Mouse (Mus musculus) ES-Bruce4 (cell line): ENCODE results near the gene Hps6. TPM values are rescaled to one million over a fixed set of nuclear protein-coding genes. Genes with fewer than 3 reads are reported as not detected.
"Not testable (repeated sequence)": the region's sequence is repeated elsewhere in the genome, so short reads cannot be mapped to it uniquely, and the experiment has no call there.

Experiments used
- H3K27ac ChIP-seq: 2 replicates; pipeline ENCODE4 v1.5.1; 2012; ENCODE audit warnings: low read length, inconsistent platforms; ENCODE audit not compliant: insufficient read depth
- H3K27me3 ChIP-seq: 2 replicates; pipeline ENCODE4 v1.6.1; 2012; ENCODE audit warnings: mild to moderate bottlenecking, low read length, inconsistent platforms; ENCODE audit not compliant: control insufficient read depth, poor library complexity, insufficient read depth, severe bottlenecking
- H3K36me3 ChIP-seq: 2 replicates; pipeline ENCODE4 v1.6.1; 2012; ENCODE audit warnings: inconsistent platforms, mild to moderate bottlenecking, low read length, moderate library complexity; ENCODE audit not compliant: control insufficient read depth, poor library complexity, insufficient read depth, severe bottlenecking
- H3K4me1 ChIP-seq: one replicate; pipeline ENCODE4 v1.8.1; 2011; ENCODE audit warnings: low read length; ENCODE audit not compliant: control insufficient read depth, insufficient read depth
- H3K4me3 ChIP-seq: 2 replicates; pipeline ENCODE4 v1.5.1; 2011; ENCODE audit warnings: low read depth, mild to moderate bottlenecking, low read length
- H3K9ac ChIP-seq: 2 replicates; pipeline ENCODE4 v1.6.1; 2012; ENCODE audit warnings: low read depth, mild to moderate bottlenecking, inconsistent platforms; ENCODE audit not compliant: poor library complexity, severe bottlenecking
- H3K9me3 ChIP-seq: replicated peaks from 2 replicates; pipeline ENCODE4 v1.6.1; 2012; ENCODE audit warnings: mild to moderate bottlenecking, low read length, inconsistent platforms; ENCODE audit not compliant: control insufficient read depth, poor library complexity, insufficient read depth, severe bottlenecking
- CTCF ChIP-seq: IDR thresholded peaks from one replicate; pipeline ENCODE4 v1.8.1; 2011; ENCODE audit warnings: low read depth, low read length
- EP300 ChIP-seq: IDR thresholded peaks from 2 replicates; pipeline ENCODE4 v1.6.1; 2011; ENCODE audit warnings: low read depth, low read length; ENCODE audit not compliant: insufficient read depth
- POLR2A ChIP-seq: IDR thresholded peaks from one replicate; pipeline ENCODE4 v1.8.1; 2011; ENCODE audit warnings: low read length; ENCODE audit not compliant: insufficient read depth
- polyA plus RNA-seq: library from polyadenylated mRNA; stranded (reverse); fragments of >200 nt; gene quantifications from 2 replicates; pipeline ENCODE4 v1.2.4, GENCODE M21; 2011; ENCODE audit warnings: low read depth; ENCODE audit not compliant: missing spikeins, insufficient read depth, insufficient read length

The Hps6 gene
- polyA plus RNA-seq, 1 experiment = 3.1 TPM

DNA sequence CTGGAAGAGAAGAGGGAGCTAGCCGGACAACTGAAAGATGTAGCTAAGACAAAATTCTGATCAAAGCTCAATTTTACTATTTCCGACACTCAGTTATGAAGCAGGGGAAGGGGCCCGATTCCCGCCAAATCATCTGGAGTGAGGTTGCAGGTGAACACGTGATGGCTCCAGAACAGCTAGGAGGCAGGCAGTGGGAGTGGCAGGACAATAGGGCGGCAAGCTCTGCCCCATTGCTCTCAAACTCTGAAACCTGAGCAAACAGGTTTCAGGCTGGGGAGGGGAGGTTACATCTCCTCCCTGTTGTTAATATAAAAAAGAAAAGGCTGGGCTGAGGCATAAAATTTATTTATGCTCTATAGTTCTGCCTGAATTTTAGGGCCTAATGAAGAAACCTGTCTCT lies 9.9 kb upstream of the Hps6 start:
- not testable (repeated sequence) for H3K36me3 ChIP-seq, H3K27me3 ChIP-seq, H3K4me1 ChIP-seq
- Histone ChIP-seq H3K27ac (peak overlapping the region; percentile 88), H3K9me3 (peaks cover 12% of the 10 kb centered on the region), H3K4me3 (peak overlapping the region; percentile 26; the same call in 1 of the 2 replicates), H3K9ac (peak overlapping the region; percentile 60)
- 0 out of 2 replicates have a peak, but pooled peaks have one; percentile 27 for TF ChIP-seq EP300

DNA sequence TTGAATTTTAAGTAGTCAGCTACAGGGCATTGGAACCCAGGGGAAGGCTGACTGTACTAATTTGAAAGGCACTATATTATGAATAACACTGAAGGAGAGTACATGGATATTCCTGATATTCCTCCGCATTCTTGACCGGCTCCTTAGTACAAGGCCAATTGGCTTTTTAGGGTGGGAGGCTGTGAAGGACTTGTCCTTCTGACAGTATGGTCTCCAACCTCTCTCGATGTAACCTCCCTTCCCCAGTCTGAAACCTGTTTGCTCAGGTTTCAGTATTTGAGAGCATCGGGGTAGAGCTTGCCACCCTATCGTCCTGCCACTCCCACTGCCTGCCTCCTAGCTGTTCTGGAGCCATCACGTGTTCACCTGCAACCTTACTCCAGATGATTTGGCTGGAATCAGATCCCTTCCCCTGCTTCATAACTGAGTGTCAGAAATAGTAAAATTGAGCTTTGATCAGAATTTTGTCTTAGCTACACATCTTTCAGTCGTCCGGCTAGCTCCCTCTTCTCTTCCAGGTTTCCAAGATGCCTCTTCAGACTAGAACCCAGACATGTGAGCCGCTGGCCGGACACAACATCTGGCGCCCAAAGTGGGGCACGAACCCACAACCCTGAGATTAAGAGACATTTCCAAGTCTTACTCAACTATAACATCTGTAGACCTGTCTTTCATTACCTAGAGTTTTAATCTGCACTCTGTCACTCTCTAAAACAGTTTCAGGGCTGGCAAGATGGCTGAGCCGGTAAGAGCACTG lies 9.1 kb upstream of the Hps6 start:
- no peak overlapping the region for H3K9ac ChIP-seq
- TF ChIP-seq POLR2A (no peak), EP300 (0 out of 2 replicates have a peak, but pooled peaks have one; percentile 38), CTCF (no peak)
- peaks cover 12% of the 10 kb centered on the region for H3K9me3 ChIP-seq

DNA sequence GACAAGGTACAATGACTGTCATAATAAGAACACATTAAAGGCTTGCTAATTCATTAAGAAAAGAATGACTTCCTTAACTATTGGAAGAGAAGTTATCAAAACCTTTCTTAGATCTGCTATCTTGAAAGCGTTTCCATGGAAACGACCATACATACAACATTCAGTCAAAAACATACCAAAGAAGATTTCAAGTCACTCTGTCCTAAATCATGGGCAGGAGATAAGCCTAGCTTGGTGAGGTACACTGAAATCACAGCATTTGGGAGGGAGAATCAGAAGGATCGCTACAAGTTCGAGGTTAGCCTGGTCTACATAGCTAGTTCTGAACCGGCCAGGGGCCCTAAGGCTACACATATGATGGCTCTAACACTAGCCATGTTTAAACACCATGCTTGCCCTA lies 5.9 kb upstream of the Hps6 start:
- H3K9ac ChIP-seq = peak overlapping the region; percentile 93
- H3K27me3 ChIP-seq = no peaks in the 10 kb centered on the region
- no peaks in the 10 kb centered on the region for H3K36me3 ChIP-seq
- TF ChIP-seq POLR2A (no peak), CTCF (no peak), EP300 (no peak)
- no peak overlapping the region for H3K27ac ChIP-seq
- H3K4me3 ChIP-seq = peak overlapping the region; percentile 58
- no peaks in the 10 kb centered on the region for H3K4me1 ChIP-seq
- H3K9me3 ChIP-seq = peaks cover 12% of the 10 kb centered on the region

More for the DNA sequence above, 9.1 kb upstream of the Hps6 start:
- H3K36me3 ChIP-seq = 0 out of 2 replicates have a peak, but pooled peaks cover 2% of the 10 kb centered on the region
- no peaks in the 10 kb centered on the region for H3K27me3 ChIP-seq
- H3K4me3 ChIP-seq = no peak overlapping the region
- H3K4me1 ChIP-seq = no peaks in the 10 kb centered on the region
- peak overlapping the region; percentile 73 for H3K27ac ChIP-seq

DNA sequence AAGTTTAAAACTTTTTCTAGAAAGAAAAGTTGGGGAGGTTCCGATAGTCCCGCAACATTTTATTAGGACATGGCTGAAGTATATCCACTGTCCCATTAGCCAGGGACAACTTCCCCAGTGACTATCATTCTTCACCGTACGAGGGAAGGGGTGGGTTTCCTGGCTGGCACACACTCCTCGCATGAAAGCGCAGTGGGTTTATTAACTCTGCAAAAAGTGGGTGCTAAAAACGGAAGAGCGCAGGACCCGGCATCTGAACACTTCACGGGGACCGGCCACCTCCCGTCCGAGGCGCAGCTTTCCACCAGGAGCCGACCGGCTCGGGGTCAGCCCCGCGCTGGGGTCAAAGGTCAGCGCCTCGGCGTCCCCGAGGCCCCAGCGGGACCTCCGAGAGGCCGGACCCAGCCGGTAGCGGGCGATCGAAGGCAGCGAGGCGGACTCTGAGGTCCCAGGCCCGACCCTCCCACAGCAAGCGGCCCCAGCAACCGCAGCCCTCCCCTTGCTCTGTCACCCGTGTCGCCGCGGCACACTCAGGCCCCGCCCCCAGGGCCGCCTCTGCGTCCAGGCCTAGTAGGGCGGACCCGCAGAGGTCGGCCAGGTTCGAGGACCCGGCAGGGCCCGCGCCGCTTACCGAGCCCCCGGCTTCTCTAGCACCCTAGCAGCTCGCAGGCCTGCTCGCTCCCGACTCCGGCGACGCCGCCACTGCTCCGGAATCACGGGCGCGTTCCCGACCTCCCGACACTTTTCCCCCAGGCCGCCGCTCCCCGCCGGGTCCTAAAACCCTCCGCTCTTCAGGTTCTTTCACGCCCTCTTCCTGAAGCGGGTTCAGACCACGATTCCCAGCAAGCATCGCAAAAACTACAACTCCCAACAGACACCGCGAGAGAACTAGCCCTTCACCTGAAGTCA lies 5.3 kb upstream of the Hps6 start, which contains the start of gene Armh3:
TSS of gene Armh3 (minus strand) at position 704 of the 909 bp plus-strand sequence.
- Histone ChIP-seq H3K27ac (peak within 1 kb of the TSS; percentile 60), H3K4me3 (peak within 1 kb of the TSS; percentile 93), H3K27me3 (no peaks in the 10 kb centered on the region), H3K36me3 (no peaks in the 10 kb centered on the region), H3K9ac (peak within 1 kb of the TSS; percentile 93), H3K9me3 (peaks cover 12% of the 10 kb centered on the region), H3K4me1 (no peaks in the 10 kb centered on the region)
- TF ChIP-seq CTCF (no peak), EP300 (no peak), POLR2A (no peak)

- H3K27me3 ChIP-seq = no peaks in the 10 kb centered on the region
- peak overlapping the region; percentile 15; the same call in 1 of the 2 replicates for H3K4me3 ChIP-seq
- peak overlapping the region; percentile 93 for H3K9ac ChIP-seq
- H3K9me3 ChIP-seq = peaks cover 12% of the 10 kb centered on the region
- no peaks in the 10 kb centered on the region for H3K36me3 ChIP-seq
- H3K27ac ChIP-seq = no peak overlapping the region
- no peaks in the 10 kb centered on the region for H3K4me1 ChIP-seq
- TF ChIP-seq EP300 (no peak), CTCF (no peak), POLR2A (no peak)
Observed at GRCm38 (mm10) chr19:45998694-45999217, 4.6 kb upstream of the Hps6 start.

GRCm38 (mm10) chr19:45999378-45999777 lies 3.9 kb upstream of the Hps6 start:
- Histone ChIP-seq H3K36me3 (no peaks in the 10 kb centered on the region), H3K9me3 (peaks cover 12% of the 10 kb centered on the region), H3K4me3 (no peak overlapping the region), H3K4me1 (no peaks in the 10 kb centered on the region), H3K27ac (no peak overlapping the region), H3K27me3 (no peaks in the 10 kb centered on the region), H3K9ac (no peak overlapping the region)
- TF ChIP-seq CTCF (no peak), POLR2A (no peak), EP300 (no peak)
